Mouse (Mus musculus): ENCODE measurements around the gene 4930503B20Rik. TPM values are rescaled to one million over a fixed set of nuclear protein-coding genes. Genes with fewer than 3 reads are reported as not detected.

Gene 4930503B20Rik
- polyA plus RNA-seq, 1 experiment from 2014 or later, result not detected

GRCm38 (mm10) chr3:146611821-146612220 is 39.3 kb downstream of the 4930503B20Rik start:
- no peak overlapping the region for H3K4me2 ChIP-seq
- H3K27me3 ChIP-seq, result no peaks in the 10 kb centered on the region
- ATAC-seq (ENCODE audit: low FRiP score, low read depth), result no peak
- H3K36me3 ChIP-seq, result no peaks in the 10 kb centered on the region
- 86% methylated on average over 4 of the region's 4 CpGs for WGBS
- no peaks in the 10 kb centered on the region for H3K9me3 ChIP-seq
- H3K9ac ChIP-seq, result no peak overlapping the region
- H3K27ac ChIP-seq (replicated peaks), result no peak overlapping the region
- no peak overlapping the region for H3K4me3 ChIP-seq
- H3K4me1 ChIP-seq (replicated peaks), result peaks cover 11% of the 10 kb centered on the region

- H3K4me1 ChIP-seq (replicated peaks), result peaks cover 11% of the 10 kb centered on the region
- H3K4me3 ChIP-seq, result no peak overlapping the region
- no peak overlapping the region for H3K4me2 ChIP-seq
- H3K27ac ChIP-seq (replicated peaks), result no peak overlapping the region
- H3K9me3 ChIP-seq, result no peaks in the 10 kb centered on the region
- WGBS, result 78% methylated on average over 4 of the region's 4 CpGs
- H3K36me3 ChIP-seq, result no peaks in the 10 kb centered on the region
- no peak overlapping the region for H3K9ac ChIP-seq
- ATAC-seq (ENCODE audit: low FRiP score, low read depth), result no peak
- no peaks in the 10 kb centered on the region for H3K27me3 ChIP-seq
Observed at GRCm38 (mm10) chr3:146611261-146611660, 39.9 kb downstream of the 4930503B20Rik start.

- 80% methylated on average over 10 of the region's 10 CpGs for WGBS
- H3K36me3 ChIP-seq, result no peaks in the 10 kb centered on the region
- H3K4me1 ChIP-seq (replicated peaks), result peaks cover 11% of the 10 kb centered on the region
- no peak overlapping the region for H3K9ac ChIP-seq
- H3K9me3 ChIP-seq, result no peaks in the 10 kb centered on the region
- ATAC-seq (ENCODE audit: low FRiP score, low read depth), result no peak
- no peak overlapping the region for H3K4me3 ChIP-seq
- H3K27ac ChIP-seq (replicated peaks), result no peak overlapping the region
- H3K27me3 ChIP-seq, result no peaks in the 10 kb centered on the region
- no peak overlapping the region for H3K4me2 ChIP-seq
Observed at GRCm38 (mm10) chr3:146610322-146610721, 40.8 kb downstream of the 4930503B20Rik start.

DNA sequence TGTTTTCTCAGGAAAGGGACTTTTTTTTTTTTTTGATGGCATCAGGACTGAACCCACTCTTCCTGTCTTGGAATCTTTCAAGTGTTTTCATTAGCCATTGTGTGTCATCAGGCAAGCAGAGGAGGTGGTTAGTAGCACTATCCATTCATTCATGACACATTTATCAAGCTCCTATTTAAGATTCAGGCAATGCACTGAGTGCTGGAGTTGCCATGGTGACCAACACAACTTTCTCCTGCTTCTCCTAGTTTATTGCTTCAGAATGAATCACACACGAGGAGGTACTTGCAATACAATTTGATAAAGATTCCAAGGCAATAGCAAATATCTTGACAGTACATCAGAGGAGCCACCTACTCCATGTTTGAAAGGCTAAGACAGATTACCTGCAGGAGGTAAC is 43.7 kb downstream of the 4930503B20Rik start:
- Histone ChIP-seq H3K27ac (replicated peaks) (peak overlapping the region; percentile 58), H3K27me3 (no peaks in the 10 kb centered on the region), H3K9ac (no peak overlapping the region), H3K4me1 (replicated peaks) (peaks cover 11% of the 10 kb centered on the region), H3K4me3 (no peak overlapping the region), H3K9me3 (no peaks in the 10 kb centered on the region), H3K4me2 (no peak overlapping the region), H3K36me3 (no peaks in the 10 kb centered on the region)
- peak; percentile 79 for ATAC-seq (ENCODE audit: low FRiP score, low read depth)
- WGBS, result 12% methylated on average over 1 of the region's 1 CpGs

DNA sequence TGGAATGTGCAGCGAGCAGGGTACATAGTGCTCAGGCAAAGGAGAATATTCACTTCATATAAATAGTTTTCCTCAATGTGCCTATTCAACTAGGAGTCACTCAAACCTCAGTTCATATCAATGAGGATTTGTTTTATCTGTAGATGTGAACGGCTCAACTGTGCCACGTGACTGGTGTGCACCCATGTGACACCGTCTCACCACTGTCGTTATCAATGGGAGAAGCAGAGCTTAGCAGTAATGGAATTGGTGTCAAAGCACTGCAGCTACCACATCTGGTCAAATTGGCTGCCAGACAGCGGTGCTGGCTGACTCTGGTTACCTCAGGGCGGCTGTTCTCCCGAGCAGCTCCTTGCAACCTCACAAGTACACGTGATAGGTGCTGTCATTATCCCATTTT is 46.5 kb downstream of the 4930503B20Rik start:
- no peak overlapping the region for H3K4me2 ChIP-seq
- H3K36me3 ChIP-seq, result no peaks in the 10 kb centered on the region
- H3K4me3 ChIP-seq, result no peak overlapping the region
- no peak overlapping the region for H3K27ac ChIP-seq (replicated peaks)
- ATAC-seq (ENCODE audit: low FRiP score, low read depth), result no peak
- WGBS, result 77% methylated on average over 9 of the region's 9 CpGs
- H3K27me3 ChIP-seq, result no peaks in the 10 kb centered on the region
- no peaks in the 10 kb centered on the region for H3K9me3 ChIP-seq
- H3K9ac ChIP-seq, result no peak overlapping the region
- peaks cover 11% of the 10 kb centered on the region for H3K4me1 ChIP-seq (replicated peaks)

DNA sequence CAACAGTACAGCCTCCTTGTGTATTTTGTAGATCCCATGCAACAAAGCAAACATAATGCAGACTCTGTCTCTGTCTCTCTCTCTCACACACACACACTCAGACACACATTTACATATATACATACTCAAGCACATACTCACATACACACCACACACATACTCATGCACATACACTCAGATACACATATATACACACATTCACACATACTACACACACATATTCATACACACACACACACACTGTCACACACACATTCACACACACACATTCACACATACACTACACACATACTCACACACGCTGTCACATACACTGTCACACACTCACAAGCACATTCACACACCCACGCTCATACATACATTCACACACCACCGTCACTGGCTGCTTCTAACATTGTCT is 48.6 kb downstream of the 4930503B20Rik start:
- H3K9ac ChIP-seq, result no peak overlapping the region
- ATAC-seq (ENCODE audit: low FRiP score, low read depth), result no peak
- WGBS, result 93% methylated on average over 3 of the region's 3 CpGs
- H3K4me3 ChIP-seq, result no peak overlapping the region
- H3K4me1 ChIP-seq (replicated peaks), result peaks cover 5% of the 10 kb centered on the region
- no peaks in the 10 kb centered on the region for H3K9me3 ChIP-seq
- H3K4me2 ChIP-seq, result no peak overlapping the region
- H3K27me3 ChIP-seq, result no peaks in the 10 kb centered on the region
- no peak overlapping the region for H3K27ac ChIP-seq (replicated peaks)
- no peaks in the 10 kb centered on the region for H3K36me3 ChIP-seq

GRCm38 (mm10) chr3:146601205-146601604 is 49.9 kb downstream of the 4930503B20Rik start:
- 91% methylated on average over 2 of the region's 2 CpGs for WGBS
- H3K4me3 ChIP-seq, result no peak overlapping the region
- H3K27ac ChIP-seq (replicated peaks), result no peak overlapping the region
- no peaks in the 10 kb centered on the region for H3K9me3 ChIP-seq
- no peak for ATAC-seq (ENCODE audit: low FRiP score, low read depth)
- H3K4me2 ChIP-seq, result no peak overlapping the region
- no peak overlapping the region for H3K9ac ChIP-seq
- no peaks in the 10 kb centered on the region for H3K36me3 ChIP-seq
- no peaks in the 10 kb centered on the region for H3K27me3 ChIP-seq
- no peaks in the 10 kb centered on the region for H3K4me1 ChIP-seq (replicated peaks)

DNA sequence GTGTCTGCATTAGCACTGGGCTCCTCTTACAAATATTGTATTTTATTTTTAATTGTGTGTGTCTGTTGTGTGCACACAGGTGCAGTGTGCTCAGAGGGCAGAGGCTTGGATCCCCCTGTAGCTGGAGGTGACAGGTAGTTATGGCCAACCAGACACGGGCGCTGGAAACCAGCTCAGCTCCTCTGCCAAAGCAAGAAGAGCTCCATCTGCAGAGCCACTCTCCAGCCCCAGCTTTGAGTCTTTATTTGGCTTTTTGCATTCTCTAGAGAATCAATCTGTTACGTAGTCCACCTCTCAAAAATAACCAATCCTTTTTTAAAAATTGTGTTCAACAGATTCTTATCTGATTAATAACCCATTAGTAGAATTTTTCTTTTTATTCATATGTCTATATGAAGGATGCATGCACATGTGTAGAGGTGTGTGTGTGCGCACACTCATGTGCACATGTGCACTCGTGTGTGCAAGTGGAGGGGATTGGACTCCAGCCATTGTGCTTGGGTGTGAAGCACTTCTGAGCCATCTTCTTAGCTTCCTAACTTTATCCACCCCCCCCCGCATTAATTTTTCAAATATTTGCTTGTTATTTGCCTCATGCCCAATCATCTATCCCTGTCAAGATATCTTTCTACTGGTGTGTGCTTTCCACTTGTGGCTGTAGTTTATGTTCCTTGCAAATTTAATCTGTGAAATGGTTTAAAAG is 51.8 kb downstream of the 4930503B20Rik start:
- no peak for ATAC-seq (ENCODE audit: low FRiP score, low read depth)

GRCm38 (mm10) chr3:146598411-146598810 is 52.7 kb downstream of the 4930503B20Rik start:
- ATAC-seq (ENCODE audit: low FRiP score, low read depth), result no peak
- Histone ChIP-seq H3K4me1 (replicated peaks) (no peaks in the 10 kb centered on the region), H3K9ac (no peak overlapping the region), H3K27me3 (no peaks in the 10 kb centered on the region), H3K9me3 (no peaks in the 10 kb centered on the region), H3K4me2 (no peak overlapping the region), H3K27ac (replicated peaks) (no peak overlapping the region), H3K4me3 (no peak overlapping the region), H3K36me3 (no peaks in the 10 kb centered on the region)
- WGBS, result 87% methylated on average over 6 of the region's 6 CpGs

More for the DNA sequence above, 51.8 kb downstream of the 4930503B20Rik start:
- Histone ChIP-seq H3K9ac (no peak overlapping the region), H3K9me3 (no peaks in the 10 kb centered on the region), H3K4me2 (no peak overlapping the region), H3K27ac (replicated peaks) (no peak overlapping the region), H3K27me3 (no peaks in the 10 kb centered on the region), H3K4me1 (replicated peaks) (no peaks in the 10 kb centered on the region), H3K36me3 (no peaks in the 10 kb centered on the region), H3K4me3 (no peak overlapping the region)
- WGBS, result 91% methylated on average over 6 of the region's 6 CpGs

- ATAC-seq (ENCODE audit: low FRiP score, low read depth), result no peak
- no peak overlapping the region for H3K27ac ChIP-seq (replicated peaks)
- H3K27me3 ChIP-seq, result no peaks in the 10 kb centered on the region
- H3K4me2 ChIP-seq, result no peak overlapping the region
- 91% methylated on average over 7 of the region's 7 CpGs for WGBS
- H3K36me3 ChIP-seq, result no peaks in the 10 kb centered on the region
- H3K4me1 ChIP-seq (replicated peaks), result no peaks in the 10 kb centered on the region
- no peaks in the 10 kb centered on the region for H3K9me3 ChIP-seq
- H3K4me3 ChIP-seq, result no peak overlapping the region
- no peak overlapping the region for H3K9ac ChIP-seq
Observed at GRCm38 (mm10) chr3:146596864-146597263, 54.3 kb downstream of the 4930503B20Rik start.

GRCm38 (mm10) chr3:146596387-146596786 is 54.7 kb downstream of the 4930503B20Rik start:
- no peak overlapping the region for H3K4me3 ChIP-seq
- no peak overlapping the region for H3K9ac ChIP-seq
- H3K27me3 ChIP-seq, result no peaks in the 10 kb centered on the region
- H3K4me2 ChIP-seq, result no peak overlapping the region
- H3K4me1 ChIP-seq (replicated peaks), result no peaks in the 10 kb centered on the region
- H3K9me3 ChIP-seq, result no peaks in the 10 kb centered on the region
- ATAC-seq (ENCODE audit: low FRiP score, low read depth), result no peak
- WGBS, result 87% methylated on average over 8 of the region's 8 CpGs
- no peak overlapping the region for H3K27ac ChIP-seq (replicated peaks)
- H3K36me3 ChIP-seq, result no peaks in the 10 kb centered on the region

DNA sequence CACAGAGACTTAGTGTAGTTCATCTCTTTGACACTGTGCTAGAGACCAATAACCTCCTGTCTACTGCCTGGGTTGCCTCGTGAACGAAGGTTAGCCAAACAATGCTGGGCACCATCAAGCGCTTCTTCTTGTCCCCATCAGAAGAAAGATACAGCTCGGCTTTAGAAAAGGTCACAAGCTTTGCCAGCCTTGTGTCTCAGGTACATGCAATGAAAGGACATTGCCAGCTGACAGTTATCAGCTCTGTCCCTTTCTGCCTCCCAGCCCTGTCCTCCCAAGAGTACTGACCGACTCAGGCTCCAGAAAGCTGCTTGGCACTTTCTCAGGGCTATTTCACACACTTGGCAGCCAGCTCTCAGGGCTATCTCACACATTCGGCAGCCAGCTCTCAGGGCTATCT is 55.7 kb downstream of the 4930503B20Rik start:
- WGBS, result 87% methylated on average over 6 of the region's 6 CpGs
- Histone ChIP-seq H3K36me3 (no peaks in the 10 kb centered on the region), H3K27ac (replicated peaks) (no peak overlapping the region), H3K9ac (no peak overlapping the region), H3K4me2 (no peak overlapping the region), H3K4me1 (replicated peaks) (no peaks in the 10 kb centered on the region), H3K9me3 (no peaks in the 10 kb centered on the region), H3K4me3 (no peak overlapping the region), H3K27me3 (no peaks in the 10 kb centered on the region)
- ATAC-seq (ENCODE audit: low FRiP score, low read depth), result no peak

Data from hindbrain, embryonic 15.5 days (tissue).